Mouse (Mus musculus) forebrain, embryonic 10.5 days (tissue): ENCODE measurements at regions not wholly inside any gene's neighbourhood (a gene's known extent, or its start where the extent isn't known, plus 50 kb on each side); places are given as distances from the start of the nearest gene placed in this dataset.

Experiments
- DNase-seq: peaks from one replicate; pipeline ENCODE4 v3.0.0-alpha.2; 2017; ENCODE audit warnings: low spot score; ENCODE audit errors: extremely low spot score
- H3K27ac ChIP-seq: fragments of 300-500 bp; sonication (generic); 2 replicates; pipeline ENCODE4 v1.5.1; 2016; ENCODE audit warnings: mild to moderate bottlenecking
- H3K27me3 ChIP-seq: fragments of 300-500 bp; sonication (generic); 2 replicates; pipeline ENCODE4 v1.6.1; 2016; ENCODE audit warnings: mild to moderate bottlenecking; ENCODE audit not compliant: poor library complexity, severe bottlenecking
- H3K36me3 ChIP-seq: fragments of 300-500 bp; sonication (generic); replicated peaks from 2 replicates; pipeline ENCODE4 v1.6.1; 2016; ENCODE audit warnings: mild to moderate bottlenecking, moderate library complexity
- H3K4me1 ChIP-seq: fragments of 300-500 bp; sonication (generic); 2 replicates; pipeline ENCODE4 v1.6.1; 2016
- H3K4me3 ChIP-seq: fragments of 300-500 bp; sonication (generic); 2 replicates; pipeline ENCODE4 v1.5.1; 2016; ENCODE audit warnings: mild to moderate bottlenecking, moderate library complexity
- H3K9me3 ChIP-seq: fragments of 300-500 bp; sonication (generic); 2 replicates; pipeline ENCODE4 v1.6.1; 2016; ENCODE audit warnings: mild to moderate bottlenecking, moderate library complexity
- WGBS: fragments of 180-500 bp; shearing (Covaris S2); methylation state at CpG from one replicate; pipeline ENCODE4 v1.1.7; 2016; 5-methylcytosine and 5-hydroxymethylcytosine counted together

DNA sequence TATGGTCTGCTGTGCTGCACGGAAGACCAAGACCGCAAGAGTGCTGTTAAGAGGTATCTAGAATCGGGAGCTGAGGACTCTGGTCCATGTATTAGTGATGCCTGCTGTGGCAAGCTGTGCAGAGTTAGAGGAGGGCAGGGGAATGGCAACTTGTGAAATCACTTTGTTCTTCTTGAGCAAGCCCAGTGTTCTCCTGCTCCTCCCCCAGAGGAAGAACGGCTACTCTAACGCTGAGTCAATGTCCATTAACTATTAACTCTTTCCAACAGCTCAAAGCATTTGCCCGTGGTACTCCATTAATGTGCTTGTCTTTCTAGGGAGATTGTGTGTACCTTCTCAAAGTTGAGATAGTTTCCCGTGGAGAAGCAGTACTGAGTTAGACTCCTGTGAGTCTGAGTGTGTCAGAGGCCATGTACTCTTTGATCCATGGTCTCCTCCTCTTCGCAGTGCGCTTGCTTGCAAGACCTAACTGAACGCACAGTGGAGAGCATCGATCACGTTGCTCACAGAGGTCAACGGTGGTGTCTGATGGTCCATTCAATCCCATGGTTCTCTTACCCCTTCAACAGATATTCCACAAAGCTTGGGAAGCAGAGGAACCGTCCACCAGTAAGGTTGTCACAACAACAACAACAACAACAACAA, 542.7 kb downstream of the Ccdc171 start:
- no peaks in the 10 kb centered on the region for H3K9me3 ChIP-seq
- peaks cover 31% of the 10 kb centered on the region for H3K4me1 ChIP-seq
- no peak overlapping the region for H3K27ac ChIP-seq
- H3K4me3 ChIP-seq: no peak overlapping the region
- 89% methylated on average over 14 of the region's 14 CpGs for WGBS
- no peak for DNase-seq
- no peaks in the 10 kb centered on the region for H3K36me3 ChIP-seq
- H3K27me3 ChIP-seq: peaks cover 18% of the 10 kb centered on the region

DNA sequence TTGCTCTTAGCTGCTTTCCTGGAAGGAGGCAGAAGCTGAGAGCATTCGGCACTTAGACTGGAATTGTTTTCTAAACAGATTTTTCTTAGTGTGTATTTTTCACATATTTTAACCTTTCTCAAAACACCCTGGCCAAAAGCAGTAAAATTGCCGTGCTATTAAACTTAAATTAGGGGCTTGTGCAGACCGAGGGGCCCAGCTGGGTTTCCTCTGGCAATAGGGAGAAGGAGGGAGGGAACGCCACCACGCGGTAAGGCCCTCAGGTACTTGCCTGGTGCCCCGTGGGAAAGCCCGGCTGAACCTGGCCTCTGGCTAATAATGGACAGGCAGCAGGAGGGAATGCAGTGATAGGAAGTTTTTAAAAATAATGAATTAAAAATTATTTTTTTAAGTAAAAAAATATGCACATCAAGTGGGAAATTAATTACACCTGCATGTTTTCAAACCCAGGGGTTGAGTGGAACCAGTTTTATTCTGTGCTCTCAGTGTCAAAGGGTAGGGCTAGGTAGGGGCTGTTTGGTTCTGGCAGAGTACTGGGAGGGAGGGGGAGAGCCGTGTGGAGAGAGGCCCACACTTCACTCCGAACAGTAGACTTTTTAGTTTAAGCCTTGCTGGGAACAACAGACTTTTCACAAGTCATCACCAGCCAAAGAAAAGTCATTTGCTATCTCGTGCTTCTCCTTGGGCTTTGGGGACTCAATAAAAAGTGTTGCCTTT, 543.8 kb downstream of the Ccdc171 start:
- H3K27ac ChIP-seq: 0 out of 2 replicates have a peak overlapping the region, but pooled peaks have one; percentile 45
- H3K4me1 ChIP-seq: peaks cover 31% of the 10 kb centered on the region
- DNase-seq: no peak

DNA sequence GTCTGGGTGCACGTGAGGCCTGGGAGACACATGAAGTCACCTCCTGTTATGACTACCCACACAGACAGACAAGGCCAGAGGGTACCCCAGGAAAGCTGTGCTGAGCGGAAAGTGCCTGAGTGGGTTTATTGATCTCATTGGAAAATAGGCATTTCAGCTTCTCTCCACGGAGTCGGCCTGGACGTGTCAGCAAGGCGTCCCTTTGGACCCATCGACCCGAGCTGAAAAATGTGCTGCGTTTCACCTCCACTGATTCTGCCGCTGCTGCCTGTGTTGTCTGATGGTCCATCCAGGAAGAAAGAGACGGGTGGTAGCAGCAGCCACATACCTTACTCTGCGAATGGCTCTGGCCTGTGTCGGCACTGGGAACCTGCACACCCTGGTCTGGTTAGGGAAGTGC, 544.3 kb downstream of the Ccdc171 start:
- H3K27ac ChIP-seq: 0 out of 2 replicates have a peak overlapping the region, but pooled peaks have one; percentile 45
- no peaks in the 10 kb centered on the region for H3K36me3 ChIP-seq
- peaks cover 25% of the 10 kb centered on the region for H3K4me1 ChIP-seq
- 83% methylated on average over 13 of the region's 13 CpGs for WGBS
- H3K27me3 ChIP-seq: peaks cover 11% of the 10 kb centered on the region
- no peak for DNase-seq
- no peak overlapping the region for H3K4me3 ChIP-seq
- no peaks in the 10 kb centered on the region for H3K9me3 ChIP-seq

More for the DNA sequence above, 543.8 kb downstream of the Ccdc171 start:
- no peaks in the 10 kb centered on the region for H3K36me3 ChIP-seq
- no peaks in the 10 kb centered on the region for H3K9me3 ChIP-seq
- no peak overlapping the region for H3K4me3 ChIP-seq
- H3K27me3 ChIP-seq: peaks cover 11% of the 10 kb centered on the region
- 60% methylated on average over 11 of the region's 11 CpGs for WGBS

DNA sequence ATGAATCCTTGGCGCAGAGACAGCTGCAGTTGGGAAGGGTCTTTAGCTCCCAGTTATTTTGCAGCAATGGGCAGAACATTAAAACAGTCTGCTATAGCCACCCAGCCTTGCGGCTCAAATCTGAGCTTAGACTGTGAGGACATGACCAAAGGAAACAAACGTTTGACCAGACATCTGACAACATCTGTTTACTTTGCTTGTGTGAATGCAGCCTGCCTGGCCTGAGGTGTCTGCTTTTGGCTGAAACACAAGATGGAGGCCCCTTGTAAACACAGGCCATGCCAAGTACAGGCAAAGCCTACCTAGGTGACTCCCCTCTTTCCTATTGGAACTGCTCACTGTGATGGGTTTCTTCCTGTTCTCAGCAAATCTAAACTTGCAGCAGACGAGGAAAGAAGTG, 544.7 kb downstream of the Ccdc171 start:
- no peaks in the 10 kb centered on the region for H3K9me3 ChIP-seq
- DNase-seq: no peak
- no peak overlapping the region for H3K4me3 ChIP-seq
- H3K36me3 ChIP-seq: no peaks in the 10 kb centered on the region
- peaks cover 22% of the 10 kb centered on the region for H3K4me1 ChIP-seq
- 0 out of 2 replicates have a peak overlapping the region, but pooled peaks have one; percentile 45 for H3K27ac ChIP-seq
- H3K27me3 ChIP-seq: peaks cover 11% of the 10 kb centered on the region
- 77% methylated on average over 4 of the region's 4 CpGs for WGBS

DNA sequence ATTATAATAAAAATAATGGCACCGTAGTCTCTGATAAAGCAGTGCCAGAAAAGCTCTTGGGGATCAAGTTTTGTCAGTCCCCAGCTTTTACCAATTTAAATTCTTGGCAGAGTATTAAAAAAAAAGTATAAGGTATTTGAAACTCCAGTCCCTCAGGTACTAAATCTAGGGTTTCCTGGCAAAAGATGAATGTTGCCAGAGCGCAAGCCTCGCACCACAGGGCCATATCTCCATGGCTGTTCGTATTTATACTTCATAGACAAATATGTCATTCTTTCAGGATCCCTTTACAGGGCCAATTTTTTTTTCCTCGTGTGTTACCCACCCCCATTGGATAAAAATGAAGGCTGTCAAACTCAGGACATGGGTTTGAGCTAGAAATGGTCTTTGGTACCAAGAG, 546.8 kb downstream of the Ccdc171 start:
- 96% methylated on average over 5 of the region's 5 CpGs for WGBS
- DNase-seq: no peak

DNA sequence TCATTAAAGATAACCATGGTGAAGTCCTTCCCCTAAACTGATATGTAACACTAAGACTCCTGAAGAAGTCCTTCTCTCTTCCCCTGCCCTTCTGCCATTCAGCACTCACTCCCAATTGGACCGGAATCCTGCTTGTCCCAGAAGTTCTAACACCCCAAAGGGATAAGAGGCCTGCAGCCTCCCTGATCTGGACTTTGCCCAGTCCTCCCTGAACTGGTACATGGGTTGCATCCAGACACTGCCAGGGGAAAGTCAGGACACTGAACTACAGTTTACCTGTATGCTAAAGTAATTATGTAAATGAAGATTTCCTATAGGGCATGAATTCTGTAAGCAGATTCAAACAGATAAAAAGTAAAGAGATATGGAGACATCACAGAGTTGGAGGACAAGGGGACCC, 551.2 kb downstream of the Ccdc171 start:
- Histone ChIP-seq H3K27ac (no peak overlapping the region), H3K36me3 (no peaks in the 10 kb centered on the region), H3K4me3 (no peak overlapping the region), H3K4me1 (no peaks in the 10 kb centered on the region), H3K9me3 (no peaks in the 10 kb centered on the region), H3K27me3 (no peaks in the 10 kb centered on the region)
- WGBS: 92% methylated on average over 1 of the region's 1 CpGs
- DNase-seq: no peak

More for the DNA sequence above, 546.8 kb downstream of the Ccdc171 start:
- Histone ChIP-seq H3K36me3 (no peaks in the 10 kb centered on the region), H3K9me3 (no peaks in the 10 kb centered on the region), H3K27me3 (no peaks in the 10 kb centered on the region), H3K4me3 (no peak overlapping the region), H3K4me1 (peaks cover 14% of the 10 kb centered on the region), H3K27ac (no peak overlapping the region)

DNA sequence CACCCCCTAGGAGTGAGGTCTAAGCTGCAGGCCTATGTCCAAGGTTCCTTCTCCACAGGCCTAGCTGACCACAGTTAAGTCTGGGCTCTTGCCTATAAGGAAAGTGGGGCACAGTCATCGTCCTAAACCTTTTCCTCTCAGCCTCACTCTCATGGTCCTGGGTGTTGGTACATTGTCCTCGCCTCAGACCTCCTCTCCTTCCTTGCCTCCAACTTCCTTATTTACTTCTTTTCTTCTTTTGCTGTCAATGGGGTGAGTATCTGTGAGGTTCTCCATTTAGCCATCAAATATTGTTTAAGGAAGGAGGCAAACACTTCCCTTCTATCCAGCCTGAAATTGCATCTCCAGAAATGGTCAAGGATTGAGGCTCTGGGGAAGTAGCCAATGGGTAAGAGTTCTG, 554.2 kb downstream of the Ccdc171 start:
- H3K4me1 ChIP-seq: no peaks in the 10 kb centered on the region
- no peaks in the 10 kb centered on the region for H3K36me3 ChIP-seq
- no peak for DNase-seq
- no peak overlapping the region for H3K27ac ChIP-seq
- no peaks in the 10 kb centered on the region for H3K27me3 ChIP-seq
- 83% methylated on average over 2 of the region's 2 CpGs for WGBS
- H3K4me3 ChIP-seq: no peak overlapping the region
- H3K9me3 ChIP-seq: no peaks in the 10 kb centered on the region

DNA sequence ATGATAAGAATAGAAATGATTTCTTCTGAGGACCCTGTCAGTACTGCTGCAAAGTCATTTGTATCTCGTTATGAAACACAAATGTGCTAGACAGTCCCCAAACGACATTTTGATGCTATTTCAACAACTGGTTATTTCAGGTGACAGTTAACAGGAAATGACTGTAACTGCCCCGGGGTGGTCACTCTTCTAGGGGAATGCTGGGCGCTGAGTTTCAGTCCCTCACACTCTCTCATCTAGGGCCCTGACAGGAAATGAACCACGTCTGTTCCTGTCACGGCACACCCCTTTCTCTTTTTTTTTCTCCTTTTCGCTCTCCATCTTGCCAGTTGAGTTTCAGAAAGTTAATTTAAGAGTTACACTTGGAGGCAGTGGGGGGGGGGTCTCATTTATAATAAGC, 556.2 kb downstream of the Ccdc171 start:
- Histone ChIP-seq H3K4me3 (no peak overlapping the region), H3K27me3 (no peaks in the 10 kb centered on the region), H3K4me1 (no peaks in the 10 kb centered on the region), H3K36me3 (no peaks in the 10 kb centered on the region), H3K9me3 (no peaks in the 10 kb centered on the region), H3K27ac (no peak overlapping the region)
- WGBS: 74% methylated on average over 7 of the region's 7 CpGs
- DNase-seq: no peak

DNA sequence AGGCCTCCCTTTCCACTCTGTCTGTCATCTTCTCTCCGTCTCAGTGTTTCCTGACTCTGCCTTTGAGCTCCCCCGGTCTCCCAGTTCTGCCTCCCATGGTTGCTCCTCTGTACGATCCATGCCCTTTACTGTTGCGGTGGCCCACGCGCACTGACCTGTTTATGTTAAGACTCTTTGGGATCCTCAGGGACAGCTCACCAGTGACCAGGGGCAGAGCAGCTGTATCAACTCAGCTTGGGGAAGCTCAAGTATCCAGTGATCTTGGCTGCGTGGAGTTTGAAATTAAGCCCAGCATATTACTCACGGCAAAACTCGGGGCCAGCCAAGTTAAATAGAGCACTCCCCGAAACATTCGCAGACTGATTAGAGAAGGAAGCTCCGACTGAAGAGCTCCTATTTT, 562.8 kb downstream of the Ccdc171 start:
- 87% methylated on average over 12 of the region's 12 CpGs for WGBS
- Histone ChIP-seq H3K27me3 (no peaks in the 10 kb centered on the region), H3K27ac (no peak overlapping the region), H3K4me1 (no peaks in the 10 kb centered on the region), H3K4me3 (no peak overlapping the region), H3K9me3 (no peaks in the 10 kb centered on the region), H3K36me3 (no peaks in the 10 kb centered on the region)
- DNase-seq: no peak

DNA sequence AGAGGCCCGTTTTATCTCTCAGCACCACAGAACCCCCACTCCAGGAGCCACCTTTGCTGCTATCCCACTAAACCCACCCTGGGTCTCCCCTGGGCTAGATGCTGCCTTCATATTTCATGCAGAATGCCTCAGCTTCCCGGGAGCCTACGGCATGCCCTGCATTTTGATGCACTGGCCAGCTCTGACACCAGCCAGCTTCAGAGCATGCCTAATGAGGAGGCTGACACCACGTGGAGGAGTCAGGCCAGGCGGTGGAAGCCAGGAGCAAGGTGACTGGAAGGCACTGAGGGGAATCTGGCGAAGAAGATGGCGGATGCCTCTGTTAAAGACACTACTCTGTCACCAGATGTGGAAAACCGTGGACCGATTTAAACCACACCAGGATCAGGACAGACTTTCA, 567.2 kb downstream of the Ccdc171 start:
- Histone ChIP-seq H3K27me3 (no peaks in the 10 kb centered on the region), H3K4me3 (no peak overlapping the region), H3K36me3 (no peaks in the 10 kb centered on the region), H3K4me1 (peaks cover 10% of the 10 kb centered on the region; the same call in 1 of the 2 replicates), H3K27ac (no peak overlapping the region), H3K9me3 (no peaks in the 10 kb centered on the region)
- no peak for DNase-seq
- 77% methylated on average over 9 of the region's 9 CpGs for WGBS

DNA sequence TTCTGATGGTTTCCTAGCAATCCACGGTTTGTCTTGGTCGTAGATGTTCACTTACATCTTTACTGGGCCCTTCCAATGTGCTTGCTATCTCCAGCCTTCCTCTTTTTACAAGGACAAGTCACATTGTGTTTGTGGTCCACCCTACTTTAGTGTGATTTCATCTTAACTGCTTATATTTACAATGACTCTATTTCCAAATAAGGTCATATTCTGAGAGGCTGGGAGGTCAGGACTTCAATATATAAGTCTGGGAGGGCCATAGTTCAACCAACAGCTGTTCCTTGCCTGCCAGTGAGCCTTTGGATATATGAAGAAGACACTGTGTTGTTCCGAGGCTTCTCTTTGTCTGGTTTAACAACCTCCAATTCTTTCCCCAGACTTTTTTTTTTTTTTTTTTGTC, 569.9 kb downstream of the Ccdc171 start:
- Histone ChIP-seq H3K36me3 (no peaks in the 10 kb centered on the region), H3K4me3 (no peak overlapping the region), H3K9me3 (no peaks in the 10 kb centered on the region), H3K27ac (no peak overlapping the region), H3K27me3 (no peaks in the 10 kb centered on the region), H3K4me1 (peaks cover 10% of the 10 kb centered on the region; the same call in 1 of the 2 replicates)
- 86% methylated on average over 3 of the region's 3 CpGs for WGBS
- DNase-seq: no peak

DNA sequence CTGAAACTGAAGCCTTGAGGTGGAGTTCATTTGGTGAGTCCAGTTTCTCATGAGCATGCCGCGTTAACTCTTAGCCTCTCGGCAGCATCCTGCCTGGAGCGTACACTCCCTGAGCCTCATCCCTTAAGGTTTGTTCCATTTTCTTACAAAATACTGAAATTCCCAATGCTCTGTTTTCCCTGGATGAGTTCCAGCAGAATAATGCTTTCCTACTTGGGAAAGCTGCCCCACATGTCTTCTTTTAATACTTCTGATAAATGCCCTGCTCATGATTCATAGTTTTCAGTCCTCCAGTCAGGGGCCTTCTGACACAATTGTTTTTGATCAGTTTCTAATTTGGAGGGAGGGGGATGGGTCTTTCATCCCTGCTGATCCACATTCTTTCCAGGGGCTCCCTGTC, 570.7 kb downstream of the Ccdc171 start:
- Histone ChIP-seq H3K36me3 (no peaks in the 10 kb centered on the region), H3K4me3 (no peak overlapping the region), H3K4me1 (peaks cover 10% of the 10 kb centered on the region; the same call in 1 of the 2 replicates), H3K27ac (no peak overlapping the region), H3K9me3 (no peaks in the 10 kb centered on the region), H3K27me3 (no peaks in the 10 kb centered on the region)
- no peak for DNase-seq
- WGBS: 90% methylated on average over 4 of the region's 4 CpGs

DNA sequence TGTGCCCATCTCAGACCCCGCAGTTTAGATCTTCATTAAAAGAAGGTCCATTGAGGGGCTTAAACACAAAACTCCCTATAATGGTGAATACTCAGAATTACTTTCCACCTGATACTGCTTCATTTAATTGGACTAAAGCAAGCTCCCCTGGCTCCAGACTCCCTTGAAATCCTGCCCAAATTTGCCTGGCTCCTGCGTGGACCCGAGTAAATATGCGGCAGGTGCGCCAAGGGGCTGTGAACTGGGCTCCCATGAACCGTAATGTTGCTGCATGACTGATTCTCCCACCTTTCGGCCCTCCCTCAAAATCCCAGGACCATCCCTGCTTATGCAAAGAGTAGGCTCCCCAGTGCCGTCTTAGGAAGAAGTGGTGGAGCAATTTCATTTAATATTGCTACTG, 573.7 kb downstream of the Ccdc171 start:
- peaks cover 16% of the 10 kb centered on the region; the same call in 1 of the 2 replicates for H3K4me1 ChIP-seq
- no peak overlapping the region for H3K27ac ChIP-seq
- no peak for DNase-seq
- 91% methylated on average over 8 of the region's 8 CpGs for WGBS
- H3K27me3 ChIP-seq: no peaks in the 10 kb centered on the region
- H3K4me3 ChIP-seq: no peak overlapping the region
- no peaks in the 10 kb centered on the region for H3K36me3 ChIP-seq
- H3K9me3 ChIP-seq: no peaks in the 10 kb centered on the region
